Mouse (Mus musculus): Measurements from ENCODE around the gene Krt19. TPM values are rescaled to one million over a fixed set of nuclear protein-coding genes. Genes with fewer than 3 reads are reported as not detected.

Gene Krt19
- polyA plus RNA-seq, 3 experiments from 2014 or later: not detected

GRCm38 (mm10) chr11:100136559-100136958, 11.9 kb downstream of the Krt19 start:
- no peak for ATAC-seq

- no peak for ATAC-seq
Observed at GRCm38 (mm10) chr11:100135731-100136130, 12.7 kb downstream of the Krt19 start, which contains the start of gene Krt15. Gene Krt15 (minus strand): TSS chr11:100135928.

DNA sequence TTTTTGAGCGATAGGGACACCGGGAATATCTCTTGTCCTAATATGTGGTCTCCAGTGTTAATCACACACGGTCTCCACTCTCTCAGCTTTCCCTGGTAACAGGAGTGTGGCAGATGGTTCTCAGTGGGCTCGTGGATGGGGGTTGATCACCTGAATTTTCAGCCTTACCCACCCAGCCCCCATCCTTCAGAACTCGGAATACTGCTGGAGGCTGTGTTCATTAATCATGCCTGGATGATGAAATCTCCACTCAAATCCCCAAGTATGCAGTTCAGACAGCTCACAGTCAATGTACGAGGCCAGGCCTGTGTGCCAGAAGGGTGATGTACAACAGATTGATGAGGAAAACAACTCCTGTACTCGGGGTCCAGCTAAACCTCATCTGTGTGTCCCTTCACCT, 23.6 kb downstream of the Krt19 start:
- ATAC-seq: no peak

DNA sequence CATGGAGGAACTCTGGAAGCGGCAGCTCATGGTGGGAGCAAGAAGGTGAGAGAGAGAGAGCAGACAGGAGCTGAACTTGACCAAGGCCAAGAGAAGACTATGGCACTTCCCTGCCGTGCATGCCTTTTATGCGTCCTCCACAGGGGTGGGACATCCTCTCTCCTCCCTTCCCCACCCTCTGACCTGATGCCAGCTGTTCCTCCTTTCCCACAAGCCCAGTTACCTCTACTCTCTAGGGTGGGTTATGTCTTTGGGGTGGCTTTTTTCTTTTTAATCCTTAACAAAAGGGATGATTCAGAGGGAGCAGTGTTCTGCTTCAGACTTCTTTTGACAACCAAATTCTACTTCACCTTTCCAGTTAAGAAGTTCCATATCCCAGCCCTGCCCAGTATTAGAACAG, 27.0 kb downstream of the Krt19 start, which contains the start of gene Krt13:
TSS of gene Krt13 (minus strand) at position 101 of the 400 bp plus-strand sequence.
- no peak for ATAC-seq

GRCm38 (mm10) chr11:100120331-100120730, 28.1 kb downstream of the Krt19 start:
- ATAC-seq: no peak

GRCm38 (mm10) chr11:100113742-100114029, 34.8 kb downstream of the Krt19 start:
- no peak for ATAC-seq

DNA sequence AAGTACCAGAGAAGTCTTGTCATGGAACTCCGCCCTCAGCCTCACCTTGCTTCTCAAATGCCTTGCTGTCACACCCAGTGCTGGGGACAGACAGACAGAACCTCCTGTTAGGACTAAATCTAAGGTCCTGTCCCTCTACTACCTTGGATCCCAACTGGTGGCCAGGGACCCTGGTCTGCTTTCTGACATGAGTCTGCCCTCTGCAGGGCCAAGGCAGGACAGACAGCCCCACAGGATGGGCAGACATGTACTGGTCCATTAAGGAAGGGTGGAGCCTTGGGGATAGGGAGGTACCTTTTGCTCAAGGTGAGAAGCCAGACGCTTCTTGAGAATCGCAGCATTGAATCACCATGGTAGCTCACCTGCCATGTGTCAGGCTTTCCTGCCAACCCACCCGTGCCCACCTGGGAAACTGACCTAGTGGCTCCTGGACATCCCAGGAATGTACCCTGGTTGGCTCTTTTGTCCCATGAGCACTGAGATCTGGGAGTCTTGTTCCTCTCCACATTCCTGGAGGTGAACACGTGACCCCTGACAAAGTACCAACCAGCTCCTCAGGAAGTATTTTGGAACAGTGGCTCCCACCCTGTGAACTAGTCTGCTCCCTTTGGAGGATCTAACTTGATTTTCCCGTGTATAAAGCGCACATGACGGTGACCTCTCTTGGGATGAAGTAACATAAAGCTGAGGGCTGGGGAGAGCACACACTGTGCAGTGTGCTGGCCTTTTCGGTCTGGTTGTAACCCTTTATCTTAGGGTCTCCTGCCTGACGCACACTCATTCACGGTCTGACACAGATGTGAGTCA, 35.3 kb downstream of the Krt19 start:
- ATAC-seq: no peak

- ATAC-seq: no peak
Observed at GRCm38 (mm10) chr11:100105576-100106122, 42.8 kb downstream of the Krt19 start, which contains the start of gene Krt36. Gene Krt36 (minus strand): TSS chr11:100105626.

DNA sequence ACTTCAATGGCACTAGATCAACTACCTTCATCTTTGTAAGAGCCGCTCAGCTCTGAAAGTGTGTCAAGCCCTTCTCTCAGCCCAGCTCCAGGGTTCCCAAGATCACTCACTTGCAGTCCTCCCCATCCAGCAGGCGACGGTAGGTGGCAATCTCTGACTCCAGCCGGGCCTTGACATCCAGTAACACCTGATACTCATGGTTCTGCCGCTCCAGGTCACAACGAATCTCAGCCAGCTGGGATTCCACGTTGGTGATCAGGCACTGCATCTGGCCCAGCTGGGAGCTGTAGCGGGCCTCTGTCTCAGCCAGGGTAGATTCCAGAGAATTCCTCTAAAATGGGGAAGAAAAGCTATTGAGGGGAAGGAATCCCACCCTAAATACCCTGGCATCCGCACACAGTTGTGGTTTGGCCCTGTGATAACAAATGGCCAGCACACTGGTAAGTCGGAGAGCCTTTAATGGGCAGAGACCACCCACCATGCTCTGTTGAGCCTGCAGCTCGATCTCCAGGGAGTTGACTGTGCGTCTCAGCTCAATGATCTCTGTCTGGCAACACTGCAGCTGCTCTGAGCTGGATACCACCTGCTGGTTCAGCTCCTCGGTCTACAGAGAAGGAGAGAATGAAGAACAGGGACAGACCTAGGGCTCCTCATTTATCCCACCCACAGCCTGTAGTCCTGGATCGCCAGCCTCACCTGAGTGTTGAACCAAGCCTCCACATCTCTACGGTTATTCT, 45.6 kb downstream of the Krt19 start:
- no peak for ATAC-seq

GRCm38 (mm10) chr11:100100391-100100790, 48.1 kb downstream of the Krt19 start:
- no peak for ATAC-seq

DNA sequence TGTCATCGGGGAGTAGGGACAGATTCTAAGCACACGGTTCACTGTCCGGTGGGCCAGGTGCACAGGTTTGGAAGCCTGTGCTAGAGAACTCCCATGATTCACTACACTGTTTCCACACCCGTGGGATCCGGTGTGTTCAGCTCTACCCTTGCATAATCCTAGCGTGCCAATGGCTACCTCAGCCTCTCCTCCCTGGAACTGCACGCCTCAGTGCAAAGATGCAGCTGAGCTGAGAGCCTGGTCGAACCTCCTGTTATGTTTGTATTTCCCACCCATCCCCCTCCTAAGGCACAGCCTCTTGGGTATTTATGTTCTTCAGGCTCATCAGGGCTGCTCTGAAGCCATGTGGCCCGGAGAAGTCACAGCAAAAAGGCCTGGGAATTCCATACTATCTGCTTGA, 50.6 kb downstream of the Krt19 start:
- no peak for ATAC-seq

DNA sequence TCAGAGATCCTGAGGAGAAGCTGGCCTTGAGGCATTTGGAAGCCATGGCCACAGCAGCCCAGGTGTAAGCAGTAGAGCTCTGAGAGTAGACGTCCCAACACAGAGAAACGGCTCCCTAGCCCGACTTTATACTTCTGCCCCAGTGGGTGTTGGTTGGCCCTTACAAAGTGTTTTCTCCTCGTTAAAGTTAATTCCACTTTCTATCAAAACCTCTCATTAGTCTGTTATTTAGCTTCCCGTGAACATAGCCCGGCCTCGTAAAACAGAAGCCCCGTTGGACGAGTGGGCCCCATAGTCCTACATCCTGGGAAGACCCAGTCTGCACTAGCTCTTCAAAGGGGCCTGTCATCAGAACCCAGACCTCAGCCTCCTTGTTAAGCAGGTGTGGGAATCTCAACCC, 52.3 kb downstream of the Krt19 start, which contains the start of gene Krt35:
TSS of gene Krt35 (minus strand) at position 101 of the 400 bp plus-strand sequence.
- no peak for ATAC-seq

Other genes with a start within 250 kb of the Krt19 start
- gene Krtap31-1, start 240.7 kb downstream of the Krt19 start, polyA plus RNA-seq (2017; shearing (Covaris generic)): not detected
- not detected for gene Gm11565, start 233.9 kb downstream of the Krt19 start, polyA plus RNA-seq (2017; shearing (Covaris generic))
- gene Krtap31-2, start 212.4 kb downstream of the Krt19 start, polyA plus RNA-seq (2017; shearing (Covaris generic)): not detected
- gene Krtap9-5, start 200.2 kb downstream of the Krt19 start, polyA plus RNA-seq (2017; shearing (Covaris generic)): not detected
- gene Krtap29-1, start 169.6 kb downstream of the Krt19 start, polyA plus RNA-seq (2017; shearing (Covaris generic)): not detected
- gene Krtap16-1, start 162.1 kb downstream of the Krt19 start, polyA plus RNA-seq (2017; shearing (Covaris generic)): not detected
- gene Krtap17-1, start 154.7 kb downstream of the Krt19 start, polyA plus RNA-seq (2017; shearing (Covaris generic)): not detected
- gene Krt33a, start 132.5 kb downstream of the Krt19 start, polyA plus RNA-seq (2017; shearing (Covaris generic)): not detected
- not detected for gene Krt33b, start 118.8 kb downstream of the Krt19 start, polyA plus RNA-seq (2017; shearing (Covaris generic))
- gene Krt34, start 107.1 kb downstream of the Krt19 start, polyA plus RNA-seq (2017; shearing (Covaris generic)): not detected
- gene Krt31, start 98.1 kb downstream of the Krt19 start, polyA plus RNA-seq (2017; shearing (Covaris generic)): not detected
- gene Krt32, start 60.4 kb downstream of the Krt19 start, polyA plus RNA-seq (2017; shearing (Covaris generic)): not detected
- gene Krt35, start 52.4 kb downstream of the Krt19 start, polyA plus RNA-seq (2017; shearing (Covaris generic)): not detected
- not detected for gene Krt36, start 43.0 kb downstream of the Krt19 start, polyA plus RNA-seq (2017; shearing (Covaris generic))
- not detected for gene Krt13, start 27.1 kb downstream of the Krt19 start, polyA plus RNA-seq (2017; shearing (Covaris generic))
- gene Krt15, start 12.7 kb downstream of the Krt19 start, polyA plus RNA-seq (2017; shearing (Covaris generic)): not detected
- gene Krt9, start 44.6 kb upstream of the Krt19 start, polyA plus RNA-seq (2017; shearing (Covaris generic)): not detected
- not detected for gene Krt14, start 58.9 kb upstream of the Krt19 start, polyA plus RNA-seq (2017; shearing (Covaris generic))
- gene Krt16, start 100.2 kb upstream of the Krt19 start, polyA plus RNA-seq (2017; shearing (Covaris generic)): not detected
- 1 to 10 TPM; 1.8 to 4.5 (median 2.1) TPM for gene Krt17, start 112.4 kb upstream of the Krt19 start, polyA plus RNA-seq (2017; shearing (Covaris generic))
- not detected for gene Krt42, start 121.2 kb upstream of the Krt19 start, polyA plus RNA-seq (2017; shearing (Covaris generic))
- 1,000 to 10,000 TPM; 1,938 to 3,125 (median 2,500) TPM for gene Eif1, start 171.2 kb upstream of the Krt19 start, polyA plus RNA-seq (2017; shearing (Covaris generic))
- not detected for gene Gast, start 185.7 kb upstream of the Krt19 start, polyA plus RNA-seq (2017; shearing (Covaris generic))
- 1 to 10 TPM in 1 of 3 experiments, under 1 TPM in 2; 0.55 to 1.1 (median 0.70) TPM for gene Hap1, start 207.5 kb upstream of the Krt19 start, polyA plus RNA-seq (2017; shearing (Covaris generic))
- gene Jup, start 249.1 kb upstream of the Krt19 start, polyA plus RNA-seq (2017; shearing (Covaris generic)): 1 to 10 TPM in 1 of 3 experiments, under 1 TPM in 1, not detected in 1; 0.36 to 1.4 TPM